Mouse (Mus musculus) CH12.LX (cell line): Measurements from ENCODE around the gene Nedd4. TPM values are rescaled to one million over a fixed set of nuclear protein-coding genes. Genes with fewer than 3 reads are reported as not detected.

Source experiments
- DNase-seq: peaks from one replicate; pipeline ENCODE4 v3.0.0-alpha.2; 2013; ENCODE audit errors: extremely low read depth
- H3K27ac ChIP-seq: 2 replicates; pipeline ENCODE4 v1.5.1; 2012; ENCODE audit warnings: low read depth, mild to moderate bottlenecking, control low read depth, moderate library complexity; ENCODE audit not compliant: insufficient read depth
- H3K27me3 ChIP-seq: replicated peaks from 2 replicates; pipeline ENCODE3; 2012; ENCODE audit warnings: inconsistent platforms
- H3K36me3 ChIP-seq, 2 experiments: replicated peaks in 1 of 2; 2 replicates each; pipeline versions ENCODE3 to v1.6.1; 2012; ENCODE audit warnings: inconsistent platforms in 1 of 2, low read length in 1 of 2, mild to moderate bottlenecking in 1 of 2, mixed read lengths in 1 of 2, moderate library complexity in 1 of 2; ENCODE audit not compliant: control insufficient read depth in 1 of 2, insufficient read depth in 1 of 2
- H3K4me1 ChIP-seq, 2 experiments: 2 replicates each; pipeline ENCODE4 v1.6.1; 2012; ENCODE audit warnings: inconsistent platforms in 1 of 2, moderate library complexity in 1 of 2; ENCODE audit not compliant: insufficient read depth in 2 of 2, control insufficient read depth in 1 of 2
- H3K4me2 ChIP-seq: 2 replicates; pipeline ENCODE4 v1.6.1; 2012; ENCODE audit warnings: low read depth, mild to moderate bottlenecking, control low read depth; ENCODE audit not compliant: poor library complexity, insufficient read depth, severe bottlenecking
- H3K4me3 ChIP-seq, 3 experiments: fragments of 150-350 bp in 1 of 3; sonication (generic) in 1 of 3; replicated peaks in 1 of 3; 2 replicates each; pipeline versions ENCODE3 to v1.5.1; 2011 to 2012; ENCODE audit warnings: low read depth in 2 of 3, low read length in 2 of 3, mild to moderate bottlenecking in 2 of 3, moderate library complexity in 2 of 3, control low read depth in 1 of 3, improper control_type of control experiment in 1 of 3, inconsistent platforms in 1 of 3, mixed read lengths in 1 of 3; ENCODE audit not compliant: poor library complexity in 1 of 3
- H3K79me2 ChIP-seq: replicated peaks from 2 replicates; pipeline ENCODE4 v1.6.1; 2012; ENCODE audit warnings: mild to moderate bottlenecking, moderate library complexity; ENCODE audit not compliant: control insufficient read depth, poor library complexity, insufficient read depth, severe bottlenecking; ENCODE audit errors: extremely low read depth
- H3K9ac ChIP-seq: 2 replicates; pipeline ENCODE4 v1.6.1; 2012; ENCODE audit warnings: low read depth, mild to moderate bottlenecking, control low read depth, moderate library complexity; ENCODE audit not compliant: insufficient read depth
- H3K9me3 ChIP-seq: replicated peaks from 2 replicates; pipeline ENCODE3; 2012; ENCODE audit warnings: low read length, inconsistent platforms, mixed read lengths
- BHLHE40 ChIP-seq: IDR thresholded peaks from 2 replicates; pipeline ENCODE4 v1.6.1; 2011; ENCODE audit warnings: mild to moderate bottlenecking, low read depth, low read length, improper control_type of control experiment
- CHD2 ChIP-seq: IDR thresholded peaks from 2 replicates; pipeline ENCODE4 v1.6.1; 2011; ENCODE audit warnings: low read length, improper control_type of control experiment
- CTCF ChIP-seq, 2 experiments: IDR thresholded peaks in 1 of 2; conservative IDR thresholded peaks in 1 of 2; 2 replicates each; pipeline ENCODE4 v1.5.1; 2011 to 2012; ENCODE audit warnings: low read depth in 2 of 2, low read length in 2 of 2, improper control_type of control experiment in 1 of 2, inconsistent platforms in 1 of 2, mild to moderate bottlenecking in 1 of 2, moderate library complexity in 1 of 2
- E2F4 ChIP-seq: IDR thresholded peaks from 2 replicates; pipeline ENCODE4 v1.6.1; 2011; ENCODE audit warnings: low read depth, low read length, improper control_type of control experiment; ENCODE audit not compliant: insufficient replicate concordance
- ELF1 ChIP-seq: IDR thresholded peaks from 2 replicates; pipeline ENCODE4 v1.6.1; 2014; ENCODE audit warnings: low read depth, mild to moderate bottlenecking, inconsistent platforms, low read length, improper control_type of control experiment
- EP300 ChIP-seq: IDR thresholded peaks from 2 replicates; pipeline ENCODE4 v1.6.1; 2011; ENCODE audit warnings: low read length, improper control_type of control experiment
- ETS1 ChIP-seq: conservative IDR thresholded peaks from 2 replicates; pipeline ENCODE4 v1.6.1; 2012; ENCODE audit warnings: low read depth, mild to moderate bottlenecking, inconsistent platforms, low read length, improper control_type of control experiment, moderate library complexity
- GABPA ChIP-seq: IDR thresholded peaks from 2 replicates; pipeline ENCODE4 v1.6.1; 2012; ENCODE audit warnings: low read depth, low read length, improper control_type of control experiment, inconsistent platforms; ENCODE audit not compliant: insufficient replicate concordance
- HCFC1 ChIP-seq: IDR thresholded peaks from 2 replicates; pipeline ENCODE4 v1.6.1; 2012; ENCODE audit warnings: low read depth, mild to moderate bottlenecking, inconsistent platforms, low read length, improper control_type of control experiment
- IRF4 ChIP-seq: IDR thresholded peaks from 2 replicates; pipeline ENCODE4 v1.6.1; 2014; ENCODE audit warnings: low read depth, mild to moderate bottlenecking, inconsistent platforms, low read length, improper control_type of control experiment
- JUND ChIP-seq: conservative IDR thresholded peaks from 2 replicates; pipeline ENCODE4 v1.6.1; 2011; ENCODE audit warnings: low read depth, low read length, improper control_type of control experiment
- KAT2A ChIP-seq: IDR thresholded peaks from 2 replicates; pipeline ENCODE4 v1.6.1; 2012; ENCODE audit warnings: low read length, improper control_type of control experiment, inconsistent platforms; ENCODE audit not compliant: insufficient replicate concordance
- MAFK ChIP-seq: IDR thresholded peaks from 2 replicates; pipeline ENCODE4 v1.6.1; 2011; ENCODE audit warnings: low read length, improper control_type of control experiment; ENCODE audit not compliant: insufficient replicate concordance
- MAX ChIP-seq: IDR thresholded peaks from 2 replicates; pipeline ENCODE4 v1.6.1; 2011; ENCODE audit warnings: low read length, improper control_type of control experiment
- MXI1 ChIP-seq: IDR thresholded peaks from 2 replicates; pipeline ENCODE4 v1.6.1; 2011; ENCODE audit warnings: mild to moderate bottlenecking, low read depth, low read length, improper control_type of control experiment
- MYC ChIP-seq: IDR thresholded peaks from 2 replicates; pipeline ENCODE4 v1.6.1; 2011; ENCODE audit warnings: low read depth, mild to moderate bottlenecking, improper control_type of control experiment, low read length
- NRF1 ChIP-seq: IDR thresholded peaks from 2 replicates; pipeline ENCODE4 v1.6.1; 2014; ENCODE audit warnings: low read depth, mild to moderate bottlenecking, inconsistent platforms, low read length, improper control_type of control experiment, moderate library complexity
- PAX5 ChIP-seq: IDR thresholded peaks from 2 replicates; pipeline ENCODE4 v1.6.1; 2012; ENCODE audit warnings: low read length, inconsistent platforms, mixed read lengths
- RCOR1 ChIP-seq: conservative IDR thresholded peaks from 2 replicates; pipeline ENCODE4 v1.6.1; 2012; ENCODE audit warnings: low read depth, mild to moderate bottlenecking, inconsistent platforms, low read length, improper control_type of control experiment
- SIN3A ChIP-seq: IDR thresholded peaks from 2 replicates; pipeline ENCODE4 v1.6.1; 2012; ENCODE audit warnings: low read length, improper control_type of control experiment, inconsistent platforms
- SMC3 ChIP-seq: IDR thresholded peaks from 2 replicates; pipeline ENCODE4 v1.6.1; 2011; ENCODE audit warnings: low read depth, low read length, improper control_type of control experiment
- TBP ChIP-seq: conservative IDR thresholded peaks from 2 replicates; pipeline ENCODE4 v1.6.1; 2011; ENCODE audit warnings: low read depth, low read length, improper control_type of control experiment
- UBTF ChIP-seq: IDR thresholded peaks from 2 replicates; pipeline ENCODE4 v1.6.1; 2012; ENCODE audit warnings: low read depth, mild to moderate bottlenecking, inconsistent platforms, low read length, improper control_type of control experiment, moderate library complexity
- USF1 ChIP-seq: IDR thresholded peaks from 2 replicates; pipeline ENCODE4 v1.6.1; 2014; ENCODE audit warnings: low read depth, mild to moderate bottlenecking, inconsistent platforms, low read length, improper control_type of control experiment
- ZC3H11A ChIP-seq: IDR thresholded peaks from 2 replicates; pipeline ENCODE4 v1.6.1; 2012; ENCODE audit warnings: low read depth, mild to moderate bottlenecking, inconsistent platforms, low read length, improper control_type of control experiment
- ZMIZ1 ChIP-seq: IDR thresholded peaks from 2 replicates; pipeline ENCODE4 v1.6.1; 2012; ENCODE audit warnings: low read depth, mild to moderate bottlenecking, inconsistent platforms, low read length, improper control_type of control experiment
- ZNF384 ChIP-seq: IDR thresholded peaks from 2 replicates; pipeline ENCODE4 v1.6.1; 2012; ENCODE audit warnings: low read depth, low read length, improper control_type of control experiment, inconsistent platforms
- dilution Hi-C: fragments of 300-500 bp; cut with MboI; formaldehyde crosslinking; loops from 2 replicates; pipeline ENCODE4 v1.14.3; 2020; ENCODE audit warnings: low sequenced_read_pairs; ENCODE audit not compliant: extremely low pct_unique_long_range_greater_than_20kb, extremely low pct_ligation_motif_present
- in situ Hi-C: fragments of 300-500 bp; cut with MboI; formaldehyde crosslinking; loops from 3 replicates; pipeline ENCODE4 v1.14.3; 2019; ENCODE audit warnings: low sequenced_read_pairs, low pct_ligation_motif_present, low pct_unique_long_range_greater_than_20kb, mixed read lengths
- polyA plus RNA-seq: library from polyadenylated mRNA; unstranded; fragments of >175 nt; gene quantifications from 2 replicates; pipeline ENCODE4 v1.2.1, GENCODE M21; 2012; ENCODE audit warnings: low read depth; ENCODE audit not compliant: insufficient read length
- total RNA-seq, 2 experiments: library from RNA; depleted of rRNA; stranded (reverse); fragments of 300-350 nt in 1 of 2; fragments of >200 nt in 1 of 2; gene quantifications; 2 replicates each; pipeline ENCODE4 v1.2.3; 2012 to 2014

The Nedd4 gene
- total and polyA plus RNA-seq, 3 experiments = 56.9 to 211 (median 206) TPM

- no peaks in the 10 kb centered on the region for H3K9me3 ChIP-seq
- H3K4me1 ChIP-seq = peaks cover 0 to 4% of the 10 kb centered on the region in 2 experiments; a peak in 1 of 4 replicates
- no peak for DNase-seq
- H3K36me3 ChIP-seq = no peaks in the 10 kb centered on the region
- H3K27me3 ChIP-seq = no peaks in the 10 kb centered on the region
- TF ChIP-seq EP300 (no peak), ZNF384 (no peak), ZMIZ1 (no peak), PAX5 (no peak), MAX (no peak), JUND (no peak), CTCF (conservative IDR thresholded peaks at IDR 0.05 in 1 of 2, IDR thresholded peaks at IDR 0.05 in 1 of 2; ENCODE audit: low read depth in 2 of 2, low read length in 2 of 2) (no peak), GABPA (no peak), MXI1 (no peak), ETS1 (no peak), CHD2 (no peak), UBTF (no peak), KAT2A (no peak), MYC (no peak), ELF1 (no peak), BHLHE40 (no peak)
- no peaks in the 10 kb centered on the region for H3K79me2 ChIP-seq
- no peak overlapping the region for H3K4me3 ChIP-seq
- no peak overlapping the region for H3K9ac ChIP-seq
- no peak overlapping the region for H3K4me2 ChIP-seq
- no peak overlapping the region for H3K27ac ChIP-seq
- dilution Hi-C loops = no loop called here
- in situ Hi-C loops = no loop called here
These were observed 118.5 kb downstream of the Nedd4 start for GRCm38 (mm10) chr9:72780694-72781093.

- no peaks in the 10 kb centered on the region for H3K9me3 ChIP-seq
- dilution Hi-C loops (no loop called here), in situ Hi-C loops (no loop called here)
- peaks cover 0 to 4% of the 10 kb centered on the region in 2 experiments; a peak in 1 of 4 replicates for H3K4me1 ChIP-seq
- no peak overlapping the region for H3K9ac ChIP-seq
- H3K4me2 ChIP-seq = no peak overlapping the region
- no peak overlapping the region for H3K4me3 ChIP-seq
- no peaks in the 10 kb centered on the region for H3K79me2 ChIP-seq
- no peak for DNase-seq
- H3K36me3 ChIP-seq = no peaks in the 10 kb centered on the region
- H3K27me3 ChIP-seq = no peaks in the 10 kb centered on the region
- no peak overlapping the region for H3K27ac ChIP-seq
- TF ChIP-seq ETS1 = no peak
These were observed 119.3 kb downstream of the Nedd4 start for GRCm38 (mm10) chr9:72781466-72781865.

DNA sequence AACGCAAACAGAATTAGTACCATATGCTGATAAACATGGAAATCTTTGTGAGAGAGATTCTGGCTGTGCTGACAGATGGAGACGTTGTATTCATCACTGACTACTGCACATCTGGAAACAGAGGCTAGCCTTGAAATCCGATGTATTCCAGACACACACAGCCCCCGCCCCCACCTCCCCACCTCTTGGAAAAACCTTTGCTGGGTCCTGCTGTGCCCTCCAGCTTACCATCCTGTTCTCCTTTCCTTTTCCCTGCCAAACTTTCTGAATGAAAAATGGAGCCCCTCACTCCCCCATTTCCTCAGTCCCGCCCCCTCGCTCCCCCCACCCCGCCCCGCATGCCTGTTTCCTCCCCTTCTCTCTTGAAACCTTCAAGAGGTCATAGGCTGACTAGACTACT is 120.0 kb downstream of the Nedd4 start:
- no peak for DNase-seq
- Histone ChIP-seq H3K36me3 (no peaks in the 10 kb centered on the region), H3K27ac (no peak overlapping the region), H3K4me2 (no peak overlapping the region), H3K27me3 (no peaks in the 10 kb centered on the region), H3K9me3 (no peaks in the 10 kb centered on the region), H3K9ac (no peak overlapping the region), H3K79me2 (no peaks in the 10 kb centered on the region), H3K4me1 (peaks cover 0 to 4% of the 10 kb centered on the region in 2 experiments; a peak in 1 of 4 replicates), H3K4me3 (no peak overlapping the region)
- dilution Hi-C loops = no loop called here
- in situ Hi-C loops = no loop called here
- TF ChIP-seq CHD2 = no peak
- no peak for TF ChIP-seq RCOR1
- TF ChIP-seq SIN3A = no peak
- TF ChIP-seq MAFK = no peak
- no peak for TF ChIP-seq CTCF (conservative IDR thresholded peaks at IDR 0.05 in 1 of 2, IDR thresholded peaks at IDR 0.05 in 1 of 2; ENCODE audit: low read depth in 2 of 2, low read length in 2 of 2)
- no peak for TF ChIP-seq IRF4
- TF ChIP-seq ZC3H11A = no peak
- no peak for TF ChIP-seq SMC3
- TF ChIP-seq BHLHE40 = no peak
- TF ChIP-seq NRF1 = no peak
- no peak for TF ChIP-seq EP300
- TF ChIP-seq USF1 = no peak
- TF ChIP-seq TBP = no peak
- TF ChIP-seq JUND = no peak
- TF ChIP-seq GABPA = no peak
- no peak for TF ChIP-seq E2F4
- TF ChIP-seq HCFC1 = no peak
